Mouse (Mus musculus) kidney, embryonic 14.5 days (tissue): ENCODE results near the gene Wdr59. TPM values are rescaled to one million over a fixed set of nuclear protein-coding genes. Genes with fewer than 3 reads are reported as not detected.
A peak's percentile ranks its signal among the peaks of the same experiment; 100 is the strongest.

Source experiments
- ATAC-seq: fragments of 200-750 bp; cut with Nextera tagmentation; 2 replicates; pipeline ENCODE4 v1.8.0; 2017; ENCODE audit warnings: moderate number of reproducible peaks, mild to moderate bottlenecking, moderate TSS enrichment, moderate library complexity; ENCODE audit not compliant: low FRiP score, low TSS enrichment
- H3K27ac ChIP-seq: fragments of 300-500 bp; sonication (generic); 2 replicates; pipeline ENCODE4 v1.5.1; 2014; ENCODE audit warnings: low read depth, mild to moderate bottlenecking, low read length, moderate library complexity, mixed read lengths
- H3K27me3 ChIP-seq: fragments of 300-500 bp; sonication (generic); 2 replicates; pipeline ENCODE4 v1.6.1; 2014; ENCODE audit warnings: mild to moderate bottlenecking, low read length; ENCODE audit not compliant: control insufficient read depth, insufficient read depth
- H3K36me3 ChIP-seq: fragments of 300-500 bp; sonication (generic); 2 replicates; pipeline ENCODE4 v1.6.1; 2014; ENCODE audit warnings: low read length, mixed read lengths; ENCODE audit not compliant: control insufficient read depth, insufficient read depth
- H3K4me1 ChIP-seq: fragments of 300-500 bp; sonication (generic); 2 replicates; pipeline ENCODE4 v1.6.1; 2014; ENCODE audit warnings: low read length, mixed read lengths; ENCODE audit not compliant: control insufficient read depth, insufficient read depth
- H3K4me2 ChIP-seq: fragments of 300-500 bp; sonication (generic); replicated peaks from 2 replicates; pipeline ENCODE4 v1.6.1; 2014; ENCODE audit warnings: low read depth, mild to moderate bottlenecking, low read length
- H3K4me3 ChIP-seq: fragments of 300-500 bp; sonication (generic); 2 replicates; pipeline ENCODE4 v1.5.1; 2014; ENCODE audit warnings: mild to moderate bottlenecking, low read length
- H3K9ac ChIP-seq: fragments of 300-500 bp; sonication (generic); 2 replicates; pipeline ENCODE4 v1.6.1; 2014; ENCODE audit warnings: low read depth, mild to moderate bottlenecking, low read length, moderate library complexity
- H3K9me3 ChIP-seq: fragments of 300-500 bp; sonication (generic); 2 replicates; pipeline ENCODE4 v1.6.1; 2016; ENCODE audit warnings: low read length; ENCODE audit not compliant: control insufficient read depth
- WGBS: fragments of 180-500 bp; shearing (Covaris S2); extraction: QIAGEN DNeasy Blood & Tissue Kit; methylation state at CpG from one replicate; pipeline ENCODE4 v1.1.7; 2014; 5-methylcytosine and 5-hydroxymethylcytosine counted together
- polyA plus RNA-seq: library from polyadenylated mRNA; unstranded; fragments of >200 nt; fragmentation: Nextera tagmentation; extraction: Ambion mirVana; gene quantifications from 2 replicates; pipeline ENCODE4 v1.2.1, GENCODE M21; 2014

Gene Wdr59
- 4.8 and 6.2 TPM in 2 replicates for polyA plus RNA-seq

GRCm38 (mm10) chr8:111521713-111522429 lies at the start of gene Wdr59:
Wdr59 (minus strand) TSS chr8:111522092.
- under 1% methylated on average over 34 of the region's 34 CpGs for WGBS
- no peak within 1 kb of the TSS for H3K27ac ChIP-seq
- H3K4me3 ChIP-seq = peak within 1 kb of the TSS; percentile 66

GRCm38 (mm10) chr8:111571661-111572060 lies 49.8 kb upstream of the Wdr59 start:
- Histone ChIP-seq H3K4me2 (no peak overlapping the region), H3K27ac (no peak overlapping the region), H3K4me3 (no peak overlapping the region), H3K36me3 (no peaks in the 10 kb centered on the region), H3K9me3 (no peaks in the 10 kb centered on the region), H3K27me3 (no peaks in the 10 kb centered on the region), H3K9ac (no peak overlapping the region), H3K4me1 (peaks cover 30% of the 10 kb centered on the region)
- no peak for ATAC-seq
- WGBS = 83% methylated on average over 10 of the region's 10 CpGs

More at GRCm38 (mm10) chr8:111521713-111522429, at the start of gene Wdr59:
- H3K9me3 ChIP-seq = no peaks in the 10 kb centered on the region
- H3K4me1 ChIP-seq = peaks cover 6% of the 10 kb centered on the region; the same call in 1 of the 2 replicates
- H3K27me3 ChIP-seq = no peaks in the 10 kb centered on the region
- peak within 1 kb of the TSS; percentile 28 for H3K9ac ChIP-seq
- peak; percentile 99 for ATAC-seq
- H3K4me2 ChIP-seq = peak within 1 kb of the TSS; percentile 66
- no peaks in the 10 kb centered on the region for H3K36me3 ChIP-seq

- no peak overlapping the region for H3K9ac ChIP-seq
- ATAC-seq = no peak
- no peak overlapping the region for H3K4me2 ChIP-seq
- H3K9me3 ChIP-seq = no peaks in the 10 kb centered on the region
- H3K4me1 ChIP-seq = peaks cover 27% of the 10 kb centered on the region
- H3K36me3 ChIP-seq = no peaks in the 10 kb centered on the region
- H3K4me3 ChIP-seq = no peak overlapping the region
- no peaks in the 10 kb centered on the region for H3K27me3 ChIP-seq
- H3K27ac ChIP-seq = no peak overlapping the region
- WGBS = 70% methylated on average over 2 of the region's 2 CpGs
Measured at GRCm38 (mm10) chr8:111570432-111570831, 48.5 kb upstream of the Wdr59 start.

- WGBS = 78% methylated on average over 4 of the region's 4 CpGs
- no peak overlapping the region for H3K27ac ChIP-seq
- no peak overlapping the region for H3K9ac ChIP-seq
- H3K27me3 ChIP-seq = no peaks in the 10 kb centered on the region
- no peaks in the 10 kb centered on the region for H3K9me3 ChIP-seq
- no peak overlapping the region for H3K4me2 ChIP-seq
- peaks cover 27% of the 10 kb centered on the region for H3K4me1 ChIP-seq
- ATAC-seq = no peak
- no peaks in the 10 kb centered on the region for H3K36me3 ChIP-seq
- H3K4me3 ChIP-seq = no peak overlapping the region
Measured at GRCm38 (mm10) chr8:111569926-111570325, 48.0 kb upstream of the Wdr59 start.

GRCm38 (mm10) chr8:111568029-111568428 lies 46.1 kb upstream of the Wdr59 start:
- Histone ChIP-seq H3K4me2 (no peak overlapping the region), H3K27ac (no peak overlapping the region), H3K27me3 (no peaks in the 10 kb centered on the region), H3K36me3 (no peaks in the 10 kb centered on the region), H3K4me1 (peaks cover 27% of the 10 kb centered on the region), H3K4me3 (no peak overlapping the region), H3K9ac (no peak overlapping the region), H3K9me3 (no peaks in the 10 kb centered on the region)
- no peak for ATAC-seq
- WGBS = 36% methylated on average over 3 of the region's 3 CpGs

GRCm38 (mm10) chr8:111567571-111567970 lies 45.7 kb upstream of the Wdr59 start:
- Histone ChIP-seq H3K4me2 (no peak overlapping the region), H3K9ac (no peak overlapping the region), H3K27me3 (no peaks in the 10 kb centered on the region), H3K27ac (no peak overlapping the region), H3K4me3 (no peak overlapping the region), H3K9me3 (no peaks in the 10 kb centered on the region), H3K4me1 (peaks cover 27% of the 10 kb centered on the region), H3K36me3 (no peaks in the 10 kb centered on the region)
- ATAC-seq = no peak
- 51% methylated on average over 3 of the region's 3 CpGs for WGBS

GRCm38 (mm10) chr8:111566326-111566725 lies 44.4 kb upstream of the Wdr59 start:
- Histone ChIP-seq H3K4me2 (no peak overlapping the region), H3K36me3 (no peaks in the 10 kb centered on the region), H3K9ac (no peak overlapping the region), H3K27me3 (no peaks in the 10 kb centered on the region), H3K27ac (no peak overlapping the region), H3K4me1 (peaks cover 19% of the 10 kb centered on the region), H3K4me3 (no peak overlapping the region), H3K9me3 (no peaks in the 10 kb centered on the region)
- 67% methylated on average over 9 of the region's 9 CpGs for WGBS
- no peak for ATAC-seq

GRCm38 (mm10) chr8:111565784-111566191 lies 43.9 kb upstream of the Wdr59 start:
- H3K27me3 ChIP-seq = no peaks in the 10 kb centered on the region
- H3K4me2 ChIP-seq = no peak overlapping the region
- ATAC-seq = no peak
- whole genome bisulfite sequencing = 47% methylated on average over 5 of the region's 5 CpGs
- no peak overlapping the region for H3K27ac ChIP-seq
- no peaks in the 10 kb centered on the region for H3K9me3 ChIP-seq
- H3K9ac ChIP-seq = no peak overlapping the region
- peaks cover 19% of the 10 kb centered on the region for H3K4me1 ChIP-seq
- no peaks in the 10 kb centered on the region for H3K36me3 ChIP-seq
- no peak overlapping the region for H3K4me3 ChIP-seq

GRCm38 (mm10) chr8:111564093-111564492 lies 42.2 kb upstream of the Wdr59 start:
- Histone ChIP-seq H3K27me3 (no peaks in the 10 kb centered on the region), H3K4me1 (peaks cover 19% of the 10 kb centered on the region), H3K36me3 (no peaks in the 10 kb centered on the region), H3K27ac (no peak overlapping the region), H3K9me3 (no peaks in the 10 kb centered on the region), H3K9ac (no peak overlapping the region), H3K4me2 (no peak overlapping the region), H3K4me3 (no peak overlapping the region)
- 84% methylated on average over 2 of the region's 2 CpGs for WGBS
- ATAC-seq = no peak
